Mouse (Mus musculus): ENCODE data around the gene Atl1.
A peak's percentile ranks its signal among the peaks of the same experiment; 100 is the strongest.

Atl1 gene

DNA sequence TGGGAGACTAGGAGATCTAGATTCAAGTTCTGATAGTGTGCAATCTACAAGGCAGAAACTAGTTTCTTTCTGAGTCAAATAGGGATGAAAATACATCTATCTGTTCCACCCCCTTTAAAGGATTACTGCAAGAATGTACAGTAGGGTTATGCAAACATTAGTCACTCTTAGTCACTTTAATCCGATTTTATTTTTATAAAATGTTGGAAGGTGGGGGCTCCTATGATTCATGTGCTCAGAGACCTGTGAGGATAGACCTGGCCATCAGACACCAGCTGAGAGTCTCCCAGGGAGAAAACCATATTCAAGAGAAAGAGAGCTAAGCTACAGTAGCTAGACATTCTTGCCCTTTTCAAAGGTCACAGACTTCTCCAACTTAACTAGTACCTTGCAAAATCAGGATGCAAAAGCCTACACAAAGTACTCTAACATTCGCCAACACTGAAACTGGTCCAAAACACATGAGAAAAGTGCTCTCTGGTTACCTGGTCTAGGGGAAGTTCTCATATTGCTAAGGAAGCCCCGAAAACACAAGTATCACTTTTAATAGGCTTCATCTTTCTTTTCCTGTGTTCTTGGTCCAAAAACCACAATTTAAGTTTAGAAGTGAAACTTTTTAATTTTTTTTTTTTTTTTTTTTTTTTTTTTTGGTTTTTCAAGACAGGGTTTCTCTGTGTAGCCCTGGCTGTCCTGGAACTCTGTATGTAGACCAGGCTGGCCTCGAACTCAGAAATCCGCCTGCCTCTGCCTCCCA lies 7.1 kb upstream of the Atl1 start:
- DNase-seq: no peak

DNA sequence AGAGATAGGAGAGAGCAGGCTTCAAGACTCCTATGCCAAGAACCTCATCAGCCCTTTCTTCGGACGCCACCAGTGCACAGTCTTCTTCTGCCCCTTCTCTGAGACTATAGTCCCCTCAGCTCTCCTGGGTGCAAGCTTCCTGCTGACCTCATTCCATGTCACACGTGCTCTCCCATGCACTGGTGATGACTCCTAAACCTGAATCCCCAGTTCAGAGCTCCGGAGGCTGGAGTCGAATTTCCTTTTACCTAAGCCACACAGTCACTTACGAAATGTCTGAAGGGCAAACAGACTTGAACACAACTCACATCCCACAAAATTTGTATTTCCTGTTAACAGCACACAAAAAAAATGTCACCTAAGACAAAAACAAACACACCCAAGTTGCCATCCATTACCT lies 4.6 kb upstream of the Atl1 start:
- no peak for DNase-seq

DNA sequence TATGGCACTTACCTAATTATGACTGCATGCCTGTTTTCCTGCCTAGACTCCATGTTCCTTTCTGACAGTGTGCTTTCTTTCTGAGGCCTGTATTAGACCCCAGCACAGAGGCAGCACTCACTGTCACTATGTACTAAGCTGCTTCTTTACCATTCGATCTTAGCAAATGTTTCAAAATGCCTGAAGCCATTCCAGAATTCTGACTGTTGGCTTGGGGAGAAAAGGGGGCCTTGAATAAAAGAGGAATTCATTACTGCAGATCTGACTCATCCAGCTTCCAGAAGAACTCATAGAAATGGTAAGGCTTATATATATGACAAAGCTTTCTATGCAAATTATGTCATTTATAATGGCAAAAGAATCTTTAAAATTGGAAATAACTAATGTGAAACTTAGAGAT lies 4.1 kb upstream of the Atl1 start:
- no peak for DNase-seq

DNA sequence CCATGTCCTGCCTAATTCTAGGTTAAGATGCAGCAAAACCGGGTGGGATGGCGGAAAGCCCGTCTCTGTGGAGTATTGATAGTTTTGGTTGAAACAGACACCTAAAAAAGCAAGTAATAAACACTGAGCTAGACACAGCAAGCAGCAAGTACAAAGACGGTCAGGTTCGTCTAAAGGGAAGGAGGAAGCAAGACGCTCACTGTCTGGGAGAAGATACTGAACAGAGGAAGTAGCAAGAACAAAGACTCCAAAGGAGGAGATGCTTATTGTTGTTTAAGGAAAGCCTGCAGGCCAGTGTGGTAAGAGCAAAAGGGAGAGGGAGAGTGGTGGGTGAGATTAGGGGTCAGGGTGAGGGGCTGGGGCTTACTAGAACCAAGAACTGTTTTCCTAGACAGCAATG lies 2.4 kb upstream of the Atl1 start:
- DNase-seq: no peak

DNA sequence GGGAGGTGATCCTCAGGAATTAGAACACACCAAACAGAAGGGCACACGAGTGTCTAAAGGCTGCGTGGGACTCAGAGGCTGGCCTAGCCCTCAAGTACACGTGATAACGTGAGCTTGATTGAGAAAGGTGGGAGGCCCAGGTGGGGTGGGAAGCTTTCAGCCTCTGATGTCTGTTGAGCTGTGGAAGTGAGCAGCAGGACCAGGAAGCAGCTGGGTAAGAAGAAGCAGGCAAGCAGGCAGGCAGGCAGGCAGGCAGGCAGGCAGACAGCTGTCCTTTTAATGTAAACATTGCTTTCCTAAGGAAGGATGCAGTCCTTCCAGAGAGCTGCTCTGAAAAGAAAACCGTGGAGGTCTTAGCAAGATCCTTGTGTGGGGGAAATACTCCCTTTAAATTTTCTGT lies 1.9 kb upstream of the Atl1 start:
- no peak for DNase-seq

DNA sequence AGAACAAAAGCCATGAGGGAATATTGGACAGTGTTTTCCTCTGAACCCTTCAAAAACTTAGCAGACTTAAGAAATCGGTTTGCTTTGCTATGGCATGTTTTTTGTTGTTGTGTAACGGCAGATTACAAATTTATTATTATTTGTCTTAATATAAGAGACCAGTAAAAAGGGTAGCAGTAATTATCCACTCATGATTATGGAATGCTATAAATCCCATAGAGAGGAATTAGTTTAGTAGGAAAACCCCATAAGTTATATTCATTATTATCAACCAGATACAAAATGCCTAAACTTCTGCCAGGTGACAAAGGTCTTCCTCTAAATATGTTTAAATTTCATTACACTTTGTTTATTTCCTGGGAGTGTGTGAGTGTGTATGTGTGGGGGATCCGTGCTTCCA lies 693 bp upstream of the Atl1 start:
- DNase-seq: no peak

DNA sequence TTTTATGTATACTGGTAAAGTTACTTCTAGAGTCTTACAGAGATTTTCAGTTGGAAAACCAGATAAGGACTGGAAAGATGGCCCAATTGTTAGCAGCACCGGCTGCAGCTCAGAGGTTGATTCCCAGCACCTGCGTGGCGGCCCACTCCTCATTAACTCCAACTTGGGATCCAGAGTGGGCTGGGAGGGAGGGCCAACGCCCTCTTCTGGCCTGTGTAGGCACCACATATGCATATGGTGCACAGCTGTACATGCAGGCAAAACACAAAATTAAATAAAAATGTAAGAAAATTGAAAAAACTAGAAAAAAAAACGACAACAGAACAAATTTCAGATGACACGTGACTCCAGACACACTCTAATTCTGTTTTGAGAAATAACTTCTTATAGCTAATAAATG lies 1.5 kb downstream of the Atl1 start:
- no peak for DNase-seq

DNA sequence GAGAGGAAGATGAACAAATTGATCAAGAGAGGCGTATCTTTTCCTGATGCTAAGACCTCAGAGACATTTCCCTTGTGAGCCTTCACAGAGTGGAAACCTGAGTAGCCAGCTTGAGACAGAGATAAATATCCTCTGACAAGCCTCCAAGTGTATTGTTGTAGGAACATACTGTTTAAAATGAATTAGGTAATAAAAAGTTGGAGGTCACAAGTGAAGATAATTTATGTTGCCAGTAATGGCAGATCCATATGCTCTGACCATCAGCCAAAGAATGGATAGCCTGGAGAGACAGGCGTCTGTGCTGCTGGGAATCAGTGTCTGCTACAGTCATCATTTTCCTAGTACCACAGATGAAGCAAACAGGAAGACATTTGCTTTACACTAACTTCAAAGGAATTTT lies 2.6 kb downstream of the Atl1 start:
- no peak for DNase-seq

DNA sequence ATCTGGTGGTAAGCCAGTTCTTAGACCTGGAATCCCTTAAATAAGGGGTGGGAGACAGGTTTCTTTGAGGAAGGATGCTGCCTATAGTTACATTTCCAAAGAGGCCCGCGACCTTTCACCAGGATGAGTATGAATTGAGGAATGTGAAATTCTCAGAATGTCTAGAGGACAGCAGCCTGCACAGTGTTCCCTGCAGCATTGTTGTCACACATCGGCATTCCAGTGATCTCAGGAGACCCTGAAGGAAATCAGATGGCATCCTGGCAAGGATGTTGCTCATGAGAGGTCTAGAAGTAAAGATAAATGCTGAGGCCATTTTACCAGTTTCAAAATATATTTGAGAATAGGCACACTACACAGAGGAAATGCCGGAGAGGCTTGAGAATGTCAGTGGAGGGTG lies 5.7 kb downstream of the Atl1 start:
- no peak for DNase-seq

DNA sequence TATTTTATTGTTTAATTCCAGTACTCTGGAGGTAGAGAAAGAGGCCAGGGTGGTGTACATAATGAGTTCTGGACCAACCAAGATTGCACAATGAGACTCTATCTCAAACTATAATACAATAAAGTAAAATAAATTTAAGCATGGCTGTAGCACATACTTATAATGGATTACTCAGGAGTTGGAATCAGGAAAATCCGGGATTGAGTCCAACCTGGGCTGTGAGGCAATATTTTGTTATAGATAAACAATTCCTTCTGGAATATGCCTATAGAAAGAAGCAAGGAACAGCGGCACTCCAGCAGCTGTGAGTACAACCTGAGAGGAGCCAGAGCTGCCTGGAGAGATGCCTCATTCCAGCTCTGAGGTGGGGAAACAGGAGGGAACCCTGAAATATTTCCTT lies 12.6 kb downstream of the Atl1 start:
- no peak for DNase-seq

DNA sequence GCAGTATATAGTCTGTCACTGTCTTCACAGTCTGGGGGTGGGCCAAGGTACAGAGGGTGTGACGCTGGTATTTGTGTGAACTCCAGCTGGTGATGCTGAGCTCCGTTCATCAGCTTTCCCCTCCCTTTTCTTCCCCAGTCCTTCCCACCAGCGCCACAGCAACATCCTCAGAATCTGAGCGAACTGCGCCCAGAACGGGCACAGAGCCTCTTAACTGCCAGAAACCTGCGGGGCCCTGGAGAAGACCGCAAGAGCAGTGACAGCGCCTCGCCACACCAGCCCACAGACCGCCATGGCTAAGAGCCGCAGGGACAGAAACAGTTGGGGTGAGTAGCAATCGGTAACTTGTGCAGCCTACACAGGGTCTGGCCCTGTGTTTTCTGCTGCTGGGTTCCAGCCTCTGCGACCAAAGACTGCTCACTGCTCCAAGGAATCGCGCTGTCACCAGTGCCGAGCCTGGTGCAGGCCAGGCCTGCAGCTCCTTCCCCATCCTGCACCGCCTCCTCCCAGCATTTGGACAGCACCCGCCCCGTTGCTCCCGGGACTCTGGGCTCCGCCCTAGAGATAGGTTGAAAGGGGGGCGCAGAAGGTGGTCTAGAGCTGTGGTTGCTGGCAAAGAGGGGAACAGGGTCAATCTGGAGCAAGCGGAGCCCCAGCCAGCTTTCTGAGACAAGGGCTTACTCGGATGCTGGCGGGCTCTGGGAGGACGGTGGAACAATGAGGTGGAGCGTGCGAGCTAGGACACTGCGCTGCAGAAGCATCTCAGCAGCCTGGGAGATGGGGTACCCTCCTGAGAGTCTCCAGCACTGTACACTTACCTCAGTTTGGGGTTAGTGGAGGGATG lies 15.5 kb downstream of the Atl1 start:
- DNase-seq: no peak

DNA sequence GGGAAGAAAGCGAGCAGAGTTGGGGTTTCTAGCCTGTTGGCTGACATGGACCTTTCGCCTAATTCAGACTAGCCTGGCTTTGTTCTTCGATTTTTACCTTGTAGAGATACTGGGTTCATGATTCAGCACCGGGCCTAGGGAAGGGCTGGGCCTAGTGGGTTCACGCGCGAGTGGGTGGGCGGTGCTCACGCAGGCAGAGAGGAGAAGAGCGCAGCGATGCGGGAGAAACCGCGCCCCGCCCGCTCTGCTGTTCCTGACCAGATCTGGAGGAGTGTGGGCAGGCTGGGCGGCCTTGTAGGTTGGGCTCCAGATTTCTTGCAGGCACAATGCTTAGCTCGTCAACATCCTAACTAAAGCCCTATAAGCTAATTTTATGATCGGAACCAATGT lies 16.1 kb downstream of the Atl1 start:
- DNase-seq: no peak

DNA sequence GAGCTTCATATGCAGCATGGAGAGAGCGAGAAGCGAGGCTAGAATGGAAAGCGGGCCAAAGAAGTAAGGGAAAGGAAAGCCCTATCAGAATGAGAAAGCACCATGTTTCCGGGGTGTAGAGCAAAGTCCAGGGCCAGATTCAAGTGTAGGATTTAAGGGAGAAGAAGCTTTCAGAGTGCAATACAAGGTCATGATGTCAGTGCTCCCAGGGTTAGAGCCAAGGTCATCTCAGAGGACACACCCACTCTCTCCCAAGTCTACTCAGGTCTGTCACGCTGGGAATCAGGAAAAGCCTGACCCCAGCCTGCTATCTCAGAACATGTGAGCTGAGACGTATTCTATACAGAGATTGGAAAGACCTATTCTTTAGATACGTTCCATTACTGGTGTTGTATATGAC lies 19.5 kb downstream of the Atl1 start:
- DNase-seq: no peak

DNA sequence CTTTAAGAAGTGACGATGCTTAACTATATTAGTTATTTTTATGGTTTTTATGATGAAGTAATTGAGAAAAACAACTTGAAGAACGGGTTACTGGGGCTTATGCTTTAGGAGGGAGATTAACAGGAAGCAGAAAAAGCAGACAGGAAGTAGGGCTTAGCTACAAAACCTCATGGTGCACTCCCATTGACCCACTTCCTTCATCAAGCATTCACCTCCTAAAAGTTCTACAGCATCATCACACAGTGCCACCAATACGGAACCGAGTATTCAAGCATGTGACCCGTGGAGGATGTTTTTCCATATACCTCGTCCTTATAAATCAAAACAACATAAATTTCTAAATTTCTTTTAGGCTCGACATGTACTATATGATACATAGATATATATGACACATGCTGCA lies 20.3 kb downstream of the Atl1 start:
- no peak for DNase-seq

DNA sequence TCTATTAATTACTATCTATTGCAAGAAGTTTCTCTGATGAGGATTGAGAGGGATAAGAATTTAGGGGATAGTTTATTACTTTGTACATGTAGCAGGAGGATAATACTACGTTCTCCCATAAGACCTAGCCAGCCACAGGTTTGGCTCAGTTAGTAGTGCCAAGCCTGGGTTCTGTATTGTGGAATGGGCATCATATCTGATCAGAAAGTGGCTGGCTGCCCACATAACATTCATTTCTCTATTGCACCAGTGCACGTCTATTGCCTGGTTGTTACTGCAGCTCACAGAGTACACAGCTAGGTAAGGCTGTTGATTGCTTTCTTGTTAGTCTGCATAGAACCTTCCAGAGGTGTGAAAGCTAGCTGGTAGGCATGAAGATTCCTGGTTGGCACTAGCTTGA lies 25.5 kb downstream of the Atl1 start:
- no peak for DNase-seq

DNA sequence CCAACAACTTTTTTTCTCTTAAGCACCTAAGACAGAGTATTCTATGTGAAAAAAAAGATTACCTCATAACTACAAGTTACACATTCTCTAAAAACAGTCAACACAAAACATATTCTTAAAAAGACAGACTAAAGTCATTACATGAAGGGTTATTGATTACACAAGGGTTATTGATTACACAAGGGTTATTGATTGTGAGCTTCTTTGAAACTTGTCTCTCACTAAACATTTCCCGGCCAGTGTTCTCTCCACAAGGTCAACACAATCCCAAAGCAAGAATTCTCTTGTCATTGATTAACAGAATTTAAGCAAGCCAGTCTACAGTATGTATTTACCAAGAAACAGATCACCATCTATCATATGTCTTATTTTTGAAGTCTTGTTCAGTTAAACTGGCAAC lies 29.7 kb downstream of the Atl1 start:
- DNase-seq: no peak

DNA sequence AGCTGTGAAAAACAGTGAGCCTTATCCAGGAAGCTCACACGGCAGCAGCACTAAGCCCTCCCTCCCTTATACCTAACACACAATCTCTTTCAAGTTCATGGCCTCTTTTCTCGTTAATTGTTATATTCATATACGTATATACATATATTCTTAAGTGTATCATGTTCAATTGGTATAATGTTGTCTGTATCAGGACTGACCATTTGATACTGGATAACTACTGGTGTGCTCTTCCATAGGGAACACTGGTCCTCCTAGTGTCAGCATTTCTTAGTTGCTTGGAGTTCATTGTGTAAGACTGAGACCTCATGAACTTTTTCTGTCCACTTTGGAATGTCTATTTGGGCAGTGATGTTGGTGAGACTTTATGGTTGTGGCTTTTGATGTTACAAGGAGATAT lies 30.7 kb downstream of the Atl1 start:
- no peak for DNase-seq

DNA sequence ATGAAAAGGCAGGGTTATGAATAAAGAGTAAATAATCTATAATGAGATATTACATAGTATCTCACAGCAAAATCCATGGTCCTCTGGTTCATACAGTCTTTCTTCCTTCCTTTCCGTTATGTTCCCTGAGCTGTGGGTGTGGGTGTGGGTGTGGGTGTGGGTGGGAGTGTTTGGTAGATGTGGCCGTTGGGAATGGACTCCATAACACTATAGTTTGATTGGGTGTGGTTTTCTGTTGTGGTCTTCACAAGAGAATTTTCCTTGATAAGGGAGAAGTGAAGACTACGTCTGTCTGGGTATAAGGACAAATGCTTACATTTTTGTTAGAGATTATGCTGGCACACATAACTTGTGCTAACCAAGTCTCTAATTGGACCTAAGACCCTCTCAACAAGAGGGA lies 31.2 kb downstream of the Atl1 start:
- no peak for DNase-seq

DNA sequence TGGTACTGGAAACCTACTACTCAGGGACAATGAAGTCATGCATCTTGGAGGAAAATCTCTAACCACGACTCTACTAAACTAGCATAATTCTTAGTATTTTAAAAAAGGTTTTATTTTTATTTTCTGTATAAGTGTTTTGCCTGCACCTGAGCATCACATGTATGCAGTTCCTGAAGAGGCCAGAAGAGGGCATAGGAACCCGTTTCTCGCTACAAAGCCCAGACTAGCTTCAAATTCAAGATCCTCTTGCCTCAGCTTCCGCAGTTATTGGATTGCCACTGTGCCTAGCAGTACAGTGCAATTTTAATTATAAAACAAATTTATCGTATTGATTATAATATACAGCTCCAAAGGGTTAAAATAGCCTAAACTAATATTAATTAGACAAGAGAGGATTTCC lies 31.6 kb downstream of the Atl1 start:
- DNase-seq: peak in 1 of 2 experiments; percentile 32

DNA sequence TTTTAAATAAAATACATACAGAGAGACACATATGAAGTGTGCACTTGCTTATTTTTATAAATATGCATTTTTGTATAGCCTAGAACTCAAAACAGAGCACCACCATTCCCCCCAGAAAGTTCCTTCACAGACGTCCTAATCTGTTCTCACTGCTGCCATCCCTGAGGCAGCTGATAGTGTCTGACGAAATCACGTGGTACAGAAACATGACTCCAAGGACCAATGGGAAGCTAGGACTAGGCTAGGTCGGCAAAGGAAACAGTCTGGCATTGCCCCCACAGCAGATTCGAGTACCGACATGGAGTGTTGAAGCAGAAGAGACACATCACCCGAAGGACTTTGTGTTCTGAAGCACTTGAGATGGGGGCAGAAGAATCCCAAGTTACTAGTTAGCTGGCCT lies 34.3 kb downstream of the Atl1 start:
- no peak for DNase-seq

DNA sequence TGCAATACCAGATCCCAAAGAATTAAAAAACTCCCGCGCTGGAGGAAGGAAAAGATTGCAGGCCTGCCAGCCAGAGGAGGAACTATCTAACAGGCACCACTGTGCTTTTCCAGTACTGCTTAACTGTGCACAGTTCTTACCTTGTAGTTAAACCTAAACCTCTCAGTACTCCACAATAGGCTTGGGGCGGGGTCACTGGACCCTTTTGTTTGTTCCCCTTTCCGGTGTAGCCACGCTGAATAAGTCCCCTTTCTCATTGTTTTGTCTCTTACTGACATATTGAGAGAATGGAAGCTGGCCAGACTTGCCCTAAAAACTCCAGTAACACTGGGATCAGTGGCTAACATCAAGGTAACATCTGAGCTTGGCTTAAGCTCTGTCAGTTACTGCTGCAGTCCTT lies 45.3 kb downstream of the Atl1 start:
- DNase-seq: no peak

DNA sequence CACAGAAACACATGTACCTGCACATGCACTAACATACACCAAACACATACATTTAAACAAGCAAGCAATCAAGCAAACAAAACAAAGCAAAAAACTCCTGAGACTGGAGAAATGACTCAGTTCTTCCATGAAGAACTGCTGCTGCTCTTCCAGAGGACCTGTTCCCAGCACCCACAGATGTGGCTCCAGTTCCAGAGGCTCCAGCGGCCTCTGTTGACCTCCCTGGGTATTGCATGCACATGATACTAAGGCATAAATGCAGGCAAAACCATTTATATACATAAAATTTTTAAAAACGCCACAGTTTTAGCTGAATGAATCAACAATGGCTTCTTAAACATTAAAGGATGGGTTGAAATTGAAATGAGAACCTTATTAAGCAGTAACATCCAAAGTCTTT lies 46.9 kb downstream of the Atl1 start:
- DNase-seq: no peak

DNA sequence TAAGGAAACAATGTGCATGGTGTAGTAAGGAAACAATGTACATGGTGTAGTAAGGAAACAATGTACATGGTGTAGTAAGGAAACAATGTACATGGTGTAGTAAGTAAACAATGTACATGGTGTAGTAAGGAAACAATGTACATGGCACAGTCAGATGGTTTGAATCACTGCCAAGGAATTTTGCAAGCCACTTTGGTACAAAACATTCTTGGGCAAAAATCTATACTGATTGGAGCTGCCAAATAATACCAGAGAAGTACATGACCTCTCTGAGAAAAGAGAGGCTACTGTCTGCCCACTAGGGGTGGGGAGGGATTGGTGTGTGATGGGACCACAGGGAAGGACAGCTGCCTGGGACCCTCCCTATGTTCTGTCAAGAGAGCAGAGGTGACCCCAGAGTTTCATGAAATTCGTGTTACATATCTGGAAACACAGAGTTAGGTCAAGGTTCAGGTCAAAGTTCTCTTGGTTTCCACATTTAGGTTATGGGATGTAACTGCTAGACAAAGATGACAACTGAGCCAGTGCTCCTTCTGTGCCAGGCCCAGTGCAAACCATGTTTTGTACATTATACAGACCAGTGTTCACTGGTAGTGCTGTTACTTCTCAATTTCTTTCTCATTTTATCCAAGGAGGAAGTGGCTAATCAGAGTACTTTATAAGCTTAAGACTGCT lies 49.4 kb downstream of the Atl1 start:
- no peak for DNase-seq

DNA sequence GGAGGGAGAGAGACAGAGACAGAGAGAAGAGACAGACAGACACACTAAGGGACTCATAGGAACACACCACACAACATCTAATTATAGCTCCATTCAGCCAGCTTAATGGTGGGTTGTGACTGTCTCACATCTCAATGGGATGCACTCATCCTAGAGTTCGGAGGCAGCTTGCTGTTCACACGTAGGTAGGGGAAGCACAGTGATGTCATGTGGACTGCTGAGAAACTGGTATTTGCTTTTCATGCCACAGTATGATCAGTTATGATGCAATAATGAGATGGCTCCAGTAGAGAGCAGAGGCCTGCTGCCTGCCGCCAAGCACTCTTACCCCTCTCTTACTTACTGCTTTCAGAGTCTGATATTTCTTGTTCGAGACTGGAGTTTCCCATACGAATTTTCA lies 53.4 kb downstream of the Atl1 start:
- DNase-seq: no peak
